Mouse (Mus musculus): Measurements from ENCODE around the gene Syne2.
"Not testable (repeated sequence)": the region's sequence is repeated elsewhere in the genome, so short reads cannot be mapped to it uniquely, and the experiment has no call there.

The Syne2 gene

DNA sequence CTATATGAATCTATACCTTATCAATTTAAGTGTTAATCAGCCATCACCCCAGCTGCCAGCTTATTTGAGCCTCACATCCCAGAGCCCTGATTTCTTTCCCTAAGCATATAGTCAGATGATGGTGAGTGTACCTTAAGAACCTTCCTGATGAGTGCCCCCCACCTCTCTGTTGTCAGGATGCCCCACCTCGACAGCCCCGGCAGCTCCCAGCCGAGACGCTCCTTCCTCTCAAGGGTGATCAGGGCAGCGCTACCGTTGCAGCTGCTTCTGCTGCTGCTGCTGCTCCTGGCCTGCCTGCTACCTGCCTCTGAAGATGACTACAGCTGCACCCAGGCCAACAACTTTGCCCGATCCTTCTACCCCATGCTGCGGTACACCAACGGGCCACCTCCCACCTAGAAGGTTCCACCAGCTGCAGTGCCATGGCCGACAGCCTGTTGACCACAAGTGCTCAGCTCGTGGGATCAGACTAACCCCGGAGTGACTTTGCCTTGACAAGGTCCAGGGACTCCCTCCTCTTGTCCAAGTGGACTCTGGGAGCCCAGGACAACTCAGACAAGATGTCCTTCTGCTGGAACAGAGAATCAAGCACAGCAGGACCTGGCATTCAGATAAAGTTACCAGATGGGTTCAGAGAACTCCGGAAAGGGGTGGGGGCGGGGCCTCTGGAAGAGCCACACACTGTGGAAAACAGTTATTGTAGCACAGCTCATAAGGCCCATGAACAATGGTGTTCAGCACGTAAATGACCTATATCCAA lies 291.9 kb downstream of the Syne2 start:
- DNase-seq, result peak; percentile 92 to 95

DNA sequence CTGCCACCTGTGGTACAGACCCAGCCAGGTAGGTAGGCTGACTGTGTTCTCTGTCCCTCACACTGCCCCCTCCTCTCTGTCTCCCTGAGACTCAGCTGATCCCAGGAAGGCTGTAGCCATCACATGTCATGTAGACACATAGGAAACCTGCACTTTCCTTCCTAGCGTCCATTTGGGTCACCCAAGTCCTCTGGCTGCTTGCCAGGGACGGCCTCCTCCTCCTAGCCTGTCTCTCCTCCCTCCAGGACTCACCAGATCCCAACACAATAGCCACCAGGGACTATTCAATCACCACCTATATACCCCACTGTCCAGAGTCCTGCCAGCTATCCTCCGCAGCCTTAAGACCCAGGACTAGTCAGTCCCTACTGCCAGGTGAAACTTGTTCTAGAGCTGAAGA lies 293.1 kb downstream of the Syne2 start:
- DNase-seq, result peak; percentile 48

DNA sequence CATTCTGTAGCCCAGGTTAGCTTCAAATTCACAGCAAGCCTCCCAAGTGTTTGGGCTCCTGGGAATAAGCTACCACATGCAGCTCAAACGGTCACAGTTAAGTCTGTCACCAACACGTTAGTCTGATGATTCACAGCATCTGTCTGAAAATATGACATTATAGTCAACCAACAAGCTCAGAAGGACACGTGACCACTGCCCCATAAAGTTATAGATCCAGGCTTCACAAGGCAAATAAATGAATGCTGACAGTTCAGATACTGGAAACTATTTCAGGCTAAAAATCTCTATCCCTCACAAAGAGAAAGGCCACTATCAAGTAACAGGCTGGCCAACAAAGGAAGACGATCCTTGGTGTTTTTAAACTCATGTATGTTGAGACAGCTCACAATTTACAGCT lies 298.6 kb downstream of the Syne2 start:
- no peak for DNase-seq

DNA sequence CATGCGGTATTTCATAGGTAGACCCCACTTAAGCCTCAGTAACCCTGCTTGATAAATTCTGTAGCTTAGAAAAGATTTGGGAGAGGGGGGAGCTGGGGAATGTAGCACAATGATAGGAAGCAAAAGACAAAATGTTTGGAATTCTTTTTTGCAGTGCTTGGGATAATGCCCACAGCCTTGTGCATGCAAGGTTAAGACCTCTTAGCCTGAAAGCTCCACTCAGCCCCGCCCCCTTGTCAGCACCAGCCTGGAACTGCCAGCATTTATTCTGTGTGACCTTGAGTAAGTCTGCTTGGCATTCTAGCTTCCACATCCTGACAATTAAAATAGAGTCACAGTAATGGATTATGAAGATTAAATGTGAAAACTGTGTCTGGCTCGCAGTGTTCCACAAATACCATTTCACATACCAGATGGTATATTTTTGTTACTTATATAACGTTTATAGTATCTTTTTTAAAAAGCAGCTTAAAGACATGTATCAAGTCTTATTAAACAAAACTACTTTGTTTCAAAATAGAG lies 299.8 kb downstream of the Syne2 start:
- no peak for DNase-seq

DNA sequence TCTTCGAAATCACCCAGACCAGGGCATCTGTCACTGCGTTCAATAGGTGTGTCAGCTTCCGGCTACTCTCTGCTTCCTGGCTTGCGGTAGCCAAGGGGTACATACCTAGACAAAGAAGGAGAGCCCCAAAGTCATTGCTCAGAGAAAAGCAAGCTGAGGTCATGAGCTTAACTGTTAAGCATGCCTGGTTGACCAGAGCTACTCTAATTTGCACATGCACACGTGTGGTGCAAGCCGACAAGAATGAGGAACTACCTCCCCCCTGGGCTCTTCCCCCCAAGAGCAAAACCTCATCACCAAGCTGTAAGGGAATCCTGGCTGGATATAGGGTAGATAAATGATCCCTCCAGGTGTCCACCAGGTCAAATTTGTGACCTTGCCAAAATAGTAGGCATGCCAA lies 305.3 kb downstream of the Syne2 start:
- DNase-seq, result no peak

DNA sequence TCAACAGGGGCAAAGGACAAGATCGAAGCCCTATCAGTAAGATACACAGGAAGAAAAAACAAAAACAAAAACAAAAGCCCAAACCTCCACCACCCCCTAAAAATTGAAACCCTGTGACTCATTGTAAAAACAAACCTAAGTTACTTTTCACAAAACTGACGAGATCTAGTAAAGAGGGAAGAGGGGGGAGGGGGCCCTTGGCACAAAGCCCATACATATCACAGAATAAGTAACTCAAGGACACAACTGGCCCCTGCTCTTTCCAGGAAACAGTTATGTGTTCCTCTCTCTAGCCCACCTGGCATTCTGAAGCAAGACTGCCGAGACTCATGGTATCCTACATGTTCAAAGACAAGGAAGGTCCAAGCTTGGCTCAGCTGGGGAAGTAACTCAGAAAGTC lies 310.4 kb downstream of the Syne2 start:
- DNase-seq, result peak; percentile 49 to 50

DNA sequence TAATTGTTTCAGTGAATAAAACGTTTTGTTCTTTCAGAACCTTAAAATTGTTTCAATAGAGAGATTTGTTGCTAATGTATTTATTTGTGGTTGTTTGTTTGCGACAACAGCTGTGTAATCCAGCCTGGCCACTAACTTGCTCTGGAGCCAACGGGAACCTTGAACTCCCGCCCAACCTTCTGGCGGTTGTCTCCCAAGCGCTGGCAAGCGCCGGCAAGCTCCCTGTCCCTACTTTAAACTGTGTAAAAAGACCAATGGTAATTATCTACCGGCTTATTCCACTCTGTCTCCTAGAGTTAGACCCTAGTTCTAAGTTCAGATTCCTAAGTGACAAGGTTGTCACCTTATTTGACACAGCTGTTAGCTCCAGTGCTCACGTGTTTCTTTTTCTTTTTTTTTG lies 310.9 kb downstream of the Syne2 start:
- DNase-seq, result peak; percentile 87 to 91

DNA sequence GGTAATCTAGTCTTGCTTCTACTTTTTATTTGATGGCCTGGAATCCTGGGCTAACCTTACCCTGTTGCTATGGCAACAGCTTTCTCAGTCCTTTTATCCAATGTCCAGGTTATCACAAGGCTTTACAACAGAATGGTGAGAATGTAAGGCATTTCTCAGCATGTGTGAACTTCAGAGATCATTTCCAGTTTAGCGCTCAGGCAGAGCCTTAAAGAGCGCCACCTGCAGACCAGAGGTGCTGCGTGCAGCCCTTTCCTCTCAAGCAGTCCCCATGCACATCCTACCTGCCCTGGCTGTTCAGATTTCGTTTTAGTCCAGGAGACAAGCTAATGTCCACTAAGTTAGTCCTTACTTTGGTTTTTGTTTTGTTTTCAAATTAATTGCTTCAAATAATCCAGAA lies 312.3 kb downstream of the Syne2 start:
- peak; percentile 82 to 88 for DNase-seq

DNA sequence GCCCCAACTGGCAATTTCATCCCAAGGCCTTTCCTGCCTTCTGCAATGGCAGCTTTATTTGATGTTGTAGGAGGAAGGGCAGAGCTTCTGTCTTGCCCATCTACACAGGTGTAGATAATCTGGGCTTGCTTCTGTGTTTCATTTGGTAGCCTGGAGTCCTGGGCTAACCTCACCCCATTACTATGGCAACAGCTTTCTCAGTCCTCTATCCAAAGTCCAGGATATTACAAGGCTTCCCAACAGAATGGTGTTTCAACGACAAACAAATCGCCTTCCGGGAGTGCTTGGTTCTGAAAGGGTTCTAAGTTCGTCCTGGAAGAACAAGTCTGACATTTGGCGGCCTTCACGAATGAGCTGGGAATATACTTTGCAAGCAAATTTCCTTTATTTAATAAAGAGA lies 313.0 kb downstream of the Syne2 start:
- no peak for DNase-seq

DNA sequence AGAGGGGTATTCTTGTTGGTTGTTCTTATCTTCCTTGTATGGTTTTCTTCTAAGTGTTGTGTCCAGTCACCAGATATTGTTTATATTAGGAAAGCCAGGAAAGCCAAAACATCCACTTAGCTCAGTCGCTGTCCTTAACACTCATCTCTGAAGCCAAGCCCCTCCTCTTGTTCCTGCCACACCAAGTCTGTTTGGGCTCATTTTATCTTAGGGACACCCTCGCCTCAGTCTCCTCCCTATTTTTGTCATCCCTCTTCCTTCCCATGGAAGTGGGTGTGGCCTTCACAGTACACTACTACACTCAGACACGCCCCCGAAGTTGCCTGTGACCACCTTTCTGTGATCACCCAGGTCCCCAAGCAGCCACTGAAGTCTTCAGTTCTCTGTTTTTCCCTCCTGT lies 314.7 kb downstream of the Syne2 start:
- no peak for DNase-seq

DNA sequence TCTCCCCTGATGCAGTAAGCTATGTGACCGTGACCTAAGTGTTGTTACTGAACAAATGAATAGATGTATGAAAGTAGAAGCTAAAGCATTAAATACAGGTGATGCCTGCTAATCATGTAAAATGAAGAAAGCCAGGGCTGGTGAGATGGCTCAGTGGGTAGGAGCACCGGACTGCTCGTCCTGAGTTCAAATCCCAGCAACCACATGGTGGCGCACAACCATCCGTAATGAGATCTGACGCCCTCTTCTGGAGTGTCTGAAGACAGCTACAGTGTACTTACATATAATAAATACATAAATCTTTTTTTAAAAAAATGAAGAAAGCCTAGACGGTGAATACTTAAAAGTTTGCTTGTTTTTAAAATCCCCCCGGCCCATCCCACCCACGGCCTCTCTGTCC lies 315.1 kb downstream of the Syne2 start:
- not testable (repeated sequence) for DNase-seq

DNA sequence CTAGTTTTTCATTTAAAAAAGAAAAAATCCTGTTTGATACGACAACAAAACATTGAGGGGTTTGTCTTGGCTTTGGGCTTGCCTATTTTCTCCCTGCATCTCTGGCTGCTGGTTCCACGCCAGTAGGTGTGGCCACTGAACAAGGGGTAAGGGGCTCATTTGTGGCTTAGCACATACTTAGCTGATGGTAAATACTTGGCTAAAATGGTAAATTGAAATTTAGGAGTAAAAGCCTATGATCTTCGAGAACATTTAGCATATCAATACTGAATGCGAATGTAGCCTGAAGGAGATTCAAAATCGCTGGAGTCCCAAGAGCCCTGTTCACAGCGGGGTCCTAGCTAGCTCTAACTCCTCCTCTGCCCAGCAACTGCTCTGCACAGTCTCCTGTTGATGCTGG lies 318.8 kb downstream of the Syne2 start:
- peak in 1 of 2 experiments; percentile 23 for DNase-seq

DNA sequence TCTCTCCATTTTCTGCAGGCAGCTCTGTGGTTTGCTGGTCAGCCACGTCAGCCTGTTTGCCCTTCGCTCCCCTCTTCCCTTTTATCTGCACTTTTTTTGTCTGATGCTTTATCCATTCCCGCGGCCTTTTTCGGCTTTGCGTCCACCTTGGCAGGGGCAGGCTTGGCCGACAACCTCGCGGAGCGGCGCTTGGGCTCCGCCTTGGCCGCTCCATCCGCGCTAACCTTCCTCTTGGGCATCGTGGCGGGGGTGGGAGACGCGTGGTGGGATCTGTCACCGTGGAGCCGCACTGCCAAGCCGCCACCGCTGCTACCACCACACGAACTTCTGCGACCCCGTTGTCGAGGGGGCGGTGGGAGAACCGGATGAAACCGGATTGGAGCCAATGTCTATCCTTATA lies 334.5 kb downstream of the Syne2 start:
- peak; percentile 74 to 79 for DNase-seq

Measured in cerebellum, postnatal 10 days (tissue).